Mouse (Mus musculus) cerebellum, adult 2 months (tissue): Measurements from ENCODE around the gene Igfn1.

Source experiments
- CTCF ChIP-seq: fragments of 200-500 bp; IDR thresholded peaks from 2 replicates; pipeline ENCODE4 v1.5.1; 2011; ENCODE audit warnings: low read depth, mild to moderate bottlenecking, control low read depth, low read length, moderate library complexity, borderline replicate concordance; ENCODE audit not compliant: insufficient read depth
- POLR2A ChIP-seq: fragments of 200-500 bp; IDR thresholded peaks from 2 replicates; pipeline ENCODE4 v1.6.1; 2011; ENCODE audit warnings: low read length, control low read depth, borderline replicate concordance; ENCODE audit not compliant: insufficient read depth

DNA sequence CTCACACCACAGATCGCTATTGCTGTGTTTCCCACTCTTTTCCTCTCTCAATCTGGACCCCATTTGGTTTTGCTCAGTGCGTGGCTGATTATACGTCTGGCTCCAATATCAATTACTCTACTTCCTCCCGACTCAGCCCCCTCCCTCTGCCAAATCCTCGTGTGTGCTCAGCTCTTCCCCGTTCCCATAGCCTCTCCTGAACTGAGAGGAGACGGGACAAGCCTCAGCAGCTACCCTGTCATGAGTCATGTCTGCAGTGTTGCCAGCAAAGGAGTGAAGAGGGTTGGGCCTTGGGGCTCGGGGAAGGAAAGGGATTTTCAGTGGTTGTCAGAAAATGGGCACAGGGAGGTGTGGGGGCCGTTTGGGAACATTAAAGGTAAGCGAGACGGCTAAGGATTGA, 99.4 kb downstream of the Igfn1 start:
- TF ChIP-seq CTCF, result no peak
- no peak for TF ChIP-seq POLR2A
